Mouse (Mus musculus) hindlimb bud, embryonic 11.5 days (tissue): ENCODE data around the gene Farsb.

Experiments used
- DNase-seq: peaks from one replicate; pipeline ENCODE4 v3.0.0-alpha.2; 2012; ENCODE audit warnings: low read depth, low spot score; ENCODE audit errors: extremely low spot score

Farsb gene

DNA sequence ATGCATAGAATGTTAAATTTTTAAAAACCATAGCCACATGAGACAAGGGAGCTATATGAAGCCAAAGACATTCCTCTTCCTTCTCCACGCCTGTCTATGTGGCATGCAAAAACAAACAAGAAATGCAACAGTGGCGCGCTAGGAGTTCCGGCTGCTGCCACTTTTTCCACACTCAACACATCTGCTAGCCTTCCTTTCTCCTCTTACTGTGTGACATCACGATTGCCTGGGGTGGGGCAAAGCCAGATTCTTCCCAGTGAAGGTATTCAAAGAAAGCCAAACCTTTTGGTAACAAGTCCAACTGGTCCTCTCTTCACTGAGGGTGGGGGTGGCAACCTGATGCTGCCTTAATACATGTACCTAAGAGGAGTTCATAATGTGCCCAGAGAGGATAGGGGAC lies 66.9 kb downstream of the Farsb start:
- no peak for DNase-seq

DNA sequence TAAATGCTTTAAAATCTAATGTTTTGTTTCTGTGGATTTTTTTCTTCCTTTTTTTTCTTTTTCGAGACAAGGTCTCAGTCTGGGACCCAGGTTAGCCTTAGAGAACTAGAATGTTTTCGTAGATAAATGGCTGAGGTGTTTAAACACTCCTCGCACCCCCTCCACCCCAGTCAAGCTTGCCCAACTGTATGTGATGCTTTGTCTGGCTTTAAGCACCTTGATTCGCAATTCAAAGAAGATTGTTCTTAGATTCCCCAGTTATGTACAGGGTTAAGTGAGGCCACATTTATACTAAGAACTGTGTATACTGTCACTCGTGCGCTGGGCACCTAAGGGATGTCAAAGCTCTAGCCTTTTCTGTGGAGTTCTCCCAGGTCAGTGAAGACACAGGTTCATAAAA lies 68.4 kb downstream of the Farsb start:
- DNase-seq: no peak

- no peak for DNase-seq
These were observed 69.1 kb downstream of the Farsb start for GRCm38 (mm10) chr1:78419593-78419992.

DNA sequence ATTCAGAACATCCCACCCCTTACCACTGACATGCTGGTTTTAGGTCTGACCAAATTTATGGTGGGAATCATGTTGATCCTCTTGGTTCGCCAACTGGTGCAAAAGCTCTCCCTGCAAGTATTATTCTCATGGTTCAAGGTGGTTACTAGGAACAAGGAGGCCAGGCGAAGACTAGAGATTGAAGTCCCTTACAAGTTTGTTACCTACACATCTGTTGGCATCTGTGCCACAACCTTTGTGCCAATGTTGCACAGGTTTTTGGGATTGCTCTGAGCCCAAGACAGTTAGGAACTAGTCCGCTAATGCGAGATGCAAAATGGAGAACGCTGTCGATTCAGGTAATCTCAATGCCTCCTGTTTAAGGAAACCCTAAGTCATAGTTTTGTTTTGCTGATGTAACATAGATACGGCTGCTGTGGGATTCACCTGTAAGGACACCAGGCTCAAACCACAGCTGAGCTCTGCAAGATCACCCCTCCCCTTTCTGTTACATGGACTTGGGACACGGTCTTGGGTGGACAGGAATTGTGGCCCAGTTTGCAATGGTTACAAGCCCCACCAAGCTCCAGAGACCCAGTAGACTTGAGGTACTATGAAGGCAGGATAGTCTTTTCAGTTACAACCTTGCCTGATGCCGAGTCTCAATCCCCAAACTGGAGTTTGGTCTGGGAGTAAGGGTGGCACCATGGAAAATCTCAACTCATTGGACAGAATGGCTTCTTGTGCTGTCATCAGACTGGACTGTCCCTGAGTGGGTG lies 71.4 kb downstream of the Farsb start:
- no peak for DNase-seq

GRCm38 (mm10) chr1:78414421-78414820 lies 74.3 kb downstream of the Farsb start:
- no peak for DNase-seq

DNA sequence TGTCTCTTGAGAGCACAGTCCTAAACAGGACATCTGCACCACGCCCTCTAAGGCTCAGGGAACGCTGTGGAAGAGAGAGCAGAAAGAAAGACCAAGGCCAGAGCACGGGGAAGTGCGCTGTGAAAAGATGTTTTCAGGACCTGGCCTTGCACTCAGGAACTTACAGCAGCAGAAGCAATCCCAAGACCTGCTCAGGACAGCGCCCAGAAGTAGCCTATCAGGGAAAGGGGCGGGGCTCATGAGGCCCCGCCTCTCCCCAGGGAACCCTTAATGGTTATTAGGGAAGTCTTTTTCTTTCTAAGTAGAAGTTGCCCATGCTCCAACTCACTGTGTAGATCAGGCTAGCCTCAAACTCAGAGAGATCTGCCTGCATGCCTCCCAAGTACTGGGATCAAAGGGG lies 76.0 kb downstream of the Farsb start:
- DNase-seq: no peak

GRCm38 (mm10) chr1:78409396-78409795 lies 79.3 kb downstream of the Farsb start:
- DNase-seq: no peak

- no peak for DNase-seq
These were observed 87.3 kb downstream of the Farsb start for GRCm38 (mm10) chr1:78401413-78401812.

DNA sequence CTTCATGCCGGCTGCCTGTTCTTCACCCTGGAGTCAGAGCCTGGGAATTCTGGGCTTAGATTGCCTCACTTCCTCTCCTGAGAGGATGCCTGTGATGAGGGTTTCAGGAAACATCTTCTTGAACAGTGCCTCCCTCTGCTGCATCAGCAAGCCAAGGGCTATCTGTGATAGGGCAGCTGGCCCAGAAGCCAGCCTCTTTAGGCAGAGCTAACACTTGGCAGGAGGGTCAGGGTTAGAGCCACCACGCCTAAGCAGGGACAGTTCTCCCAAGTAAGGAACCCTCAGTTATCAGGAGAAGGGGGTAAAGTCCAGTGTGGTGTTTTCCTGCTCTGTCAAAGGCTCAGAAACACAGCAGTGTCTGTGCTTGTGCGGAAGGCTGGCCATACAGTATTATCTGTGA lies 88.9 kb downstream of the Farsb start:
- DNase-seq: no peak

GRCm38 (mm10) chr1:78396320-78396913 lies 92.3 kb downstream of the Farsb start:
- DNase-seq: no peak

GRCm38 (mm10) chr1:78395737-78396136 lies 93.0 kb downstream of the Farsb start:
- DNase-seq: no peak

GRCm38 (mm10) chr1:78395191-78395735 lies 93.4 kb downstream of the Farsb start:
- no peak for DNase-seq

GRCm38 (mm10) chr1:78388848-78389247 lies 99.8 kb downstream of the Farsb start:
- DNase-seq: no peak

GRCm38 (mm10) chr1:78387854-78388253 lies 100.8 kb downstream of the Farsb start:
- no peak for DNase-seq

DNA sequence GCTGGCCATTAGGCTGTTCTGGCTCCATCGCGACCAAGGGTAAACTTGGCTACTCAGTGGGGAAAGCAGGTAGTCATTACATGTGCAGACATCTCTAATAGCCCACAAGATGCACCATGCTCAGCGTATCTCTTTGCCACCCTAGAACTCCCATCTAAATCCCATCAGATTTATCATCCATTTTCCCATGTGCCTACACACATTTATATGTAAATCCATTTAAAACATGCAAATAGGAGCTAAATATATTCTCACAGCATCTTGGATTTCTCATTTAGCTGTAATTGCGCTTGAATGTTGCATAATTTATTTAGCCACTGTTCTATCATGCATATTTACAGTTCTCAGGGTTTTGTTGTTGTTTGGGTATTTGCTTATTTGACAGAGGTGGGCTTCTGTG lies 107.7 kb downstream of the Farsb start:
- no peak for DNase-seq

GRCm38 (mm10) chr1:78375058-78375457 lies 113.6 kb downstream of the Farsb start:
- DNase-seq: no peak

- DNase-seq: no peak
These were observed 114.9 kb downstream of the Farsb start for GRCm38 (mm10) chr1:78373836-78374235.

DNA sequence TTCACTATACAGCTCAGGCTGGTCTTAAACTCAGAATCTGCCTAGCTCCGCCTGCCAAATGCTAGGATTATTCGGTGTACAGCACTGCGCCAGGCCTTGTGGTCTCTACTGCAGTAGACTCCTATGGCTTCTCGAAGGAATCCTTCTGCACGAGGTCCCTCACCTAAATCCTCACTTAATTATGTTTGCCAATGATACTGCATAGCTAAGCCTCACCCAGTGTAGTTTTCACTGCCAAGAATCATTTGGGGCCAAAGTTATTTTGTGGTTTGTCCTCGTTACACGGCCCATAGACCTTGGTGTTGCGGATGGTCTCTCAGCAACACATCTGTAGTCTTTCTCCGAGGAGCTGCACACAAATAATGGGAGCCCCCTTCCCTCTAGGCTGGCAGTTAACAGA lies 116.4 kb downstream of the Farsb start:
- DNase-seq: no peak

DNA sequence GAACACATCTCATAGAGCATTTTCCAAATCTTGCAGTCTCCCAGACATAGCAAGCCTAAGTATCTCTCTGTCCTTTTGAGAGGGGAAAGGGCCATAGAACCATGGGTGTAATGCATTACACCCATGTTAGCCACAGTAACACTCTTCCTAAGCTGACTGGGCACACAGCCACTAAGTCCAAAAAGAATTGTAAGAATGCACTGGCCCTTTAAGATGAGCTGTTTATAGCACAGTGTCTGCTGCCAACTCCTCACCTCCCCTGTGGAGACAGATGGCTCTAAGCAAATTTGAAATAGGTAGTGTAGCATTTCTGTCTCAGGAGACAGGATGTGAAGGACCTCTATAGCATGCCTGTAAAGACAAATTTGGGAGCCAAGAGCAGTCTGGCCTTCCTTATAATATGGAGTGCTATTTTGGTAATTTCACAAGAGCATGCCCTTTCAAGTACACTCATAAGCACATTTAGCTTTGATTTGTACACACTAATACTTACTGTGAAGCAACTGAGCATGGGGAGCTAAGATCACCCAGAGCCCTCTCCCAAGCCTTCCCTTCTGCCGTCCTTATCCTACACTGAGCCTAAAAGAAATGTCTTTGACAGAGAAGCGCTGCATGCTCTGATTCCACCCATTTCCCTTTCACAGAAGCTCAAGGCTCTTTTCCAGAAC lies 117.0 kb downstream of the Farsb start:
- no peak for DNase-seq

- DNase-seq: no peak
These were observed 118.6 kb downstream of the Farsb start for GRCm38 (mm10) chr1:78370121-78370520.
